Mouse (Mus musculus) G1E (cell line): ENCODE data around the gene Myo1a.

Experiments
- CTCF ChIP-seq: IDR thresholded peaks from 2 replicates; pipeline ENCODE4 v1.5.1; 2012; ENCODE audit warnings: low read depth, low read length, inconsistent platforms, mixed read lengths
- GATA1 ChIP-seq: IDR thresholded peaks from 2 replicates; pipeline ENCODE4 v1.6.1; 2012; ENCODE audit warnings: borderline replicate concordance, low read length, inconsistent platforms, mixed read lengths
- POLR2AphosphoS5 ChIP-seq: IDR thresholded peaks from 2 replicates; pipeline ENCODE4 v1.6.1; 2012; ENCODE audit warnings: low read depth, low read length, inconsistent platforms; ENCODE audit not compliant: insufficient replicate concordance
- TAL1 ChIP-seq: conservative IDR thresholded peaks from 2 replicates; pipeline ENCODE4 v1.6.1; 2012; ENCODE audit warnings: low read depth, low read length, inconsistent platforms, mixed read lengths

DNA sequence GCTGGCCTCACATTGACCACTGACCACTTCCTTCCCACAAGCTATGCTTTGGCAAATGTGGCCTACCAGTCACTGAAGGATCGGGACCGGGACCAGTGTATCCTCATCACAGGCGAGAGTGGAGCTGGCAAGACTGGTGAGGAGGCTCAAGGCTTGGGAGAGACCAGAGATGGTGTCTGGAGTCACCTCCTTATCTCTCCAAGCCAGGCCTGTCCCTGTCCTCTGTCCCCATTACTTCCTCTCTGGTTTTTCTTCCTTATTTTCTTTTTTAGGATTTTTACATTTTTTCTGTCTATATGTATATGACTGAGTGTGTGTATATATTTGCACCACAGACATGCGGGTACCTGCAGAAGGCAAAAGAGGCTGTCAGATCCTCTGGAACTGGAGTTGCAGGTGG lies 813 bp downstream of the Myo1a start:
- TF ChIP-seq CTCF, result no peak
- TF ChIP-seq GATA1, result no peak
- no peak for TF ChIP-seq POLR2AphosphoS5
- peak; percentile 54 for TF ChIP-seq TAL1
